Mouse (Mus musculus): ENCODE results near the gene Tmem120b. TPM values are rescaled to one million over a fixed set of nuclear protein-coding genes. Genes with fewer than 3 reads are reported as not detected.

The Tmem120b gene
- total RNA-seq, 2 experiments from 2014 or later = 13.8 to 18.4 TPM

GRCm38 (mm10) chr5:123151077-123151476, 82.9 kb downstream of the Tmem120b start:
- no peak for DNase-seq (ENCODE audit: extremely low spot score in 1 of 2, low spot score in 1 of 2)

GRCm38 (mm10) chr5:123151707-123152362, 83.6 kb downstream of the Tmem120b start:
- DNase-seq (ENCODE audit: extremely low spot score in 1 of 2, low spot score in 1 of 2) = no peak

DNA sequence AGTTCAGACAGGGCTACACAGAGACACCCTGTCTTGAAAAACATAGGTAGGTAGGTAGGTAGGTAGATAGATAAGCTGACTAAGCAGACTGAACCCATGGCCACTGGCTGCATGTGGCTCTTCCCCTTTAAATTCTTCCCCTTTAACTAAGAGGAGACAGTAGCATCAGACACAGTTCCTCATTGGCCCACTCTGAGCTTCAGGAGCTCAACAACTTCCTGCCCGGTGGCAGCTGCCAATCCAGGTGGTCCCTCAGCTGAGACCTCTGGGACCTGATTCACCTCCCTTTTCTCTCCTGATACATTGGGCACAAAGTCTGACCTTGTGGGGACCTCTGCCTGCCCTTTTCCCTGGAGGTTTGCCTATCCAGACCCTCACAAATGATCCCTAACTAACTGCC, 84.7 kb downstream of the Tmem120b start:
- no peak for DNase-seq (ENCODE audit: extremely low spot score in 1 of 2, low spot score in 1 of 2)

DNA sequence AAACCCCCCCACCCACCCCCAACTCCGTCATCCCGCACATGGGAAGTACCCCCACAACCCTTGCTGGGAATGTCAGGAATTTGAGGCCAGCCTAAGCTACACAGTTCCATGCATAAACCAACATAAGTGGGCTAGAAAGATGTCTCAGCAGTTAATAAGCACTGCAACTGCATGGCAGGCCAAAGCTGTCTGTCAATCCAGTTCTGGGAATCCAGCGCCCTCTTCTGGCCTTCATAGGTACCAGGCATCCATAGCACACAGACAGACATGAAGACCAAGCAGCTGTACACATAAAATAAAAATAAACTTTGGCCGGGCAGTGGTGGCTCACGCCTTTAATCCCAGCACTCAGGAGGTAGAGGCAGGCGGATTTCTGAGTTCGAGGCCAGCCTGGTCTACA, 87.2 kb downstream of the Tmem120b start:
- no peak for DNase-seq (ENCODE audit: extremely low spot score in 1 of 2, low spot score in 1 of 2)

GRCm38 (mm10) chr5:123156763-123157162, 88.5 kb downstream of the Tmem120b start:
- DNase-seq (ENCODE audit: extremely low spot score in 1 of 2, low spot score in 1 of 2) = no peak

- DNase-seq (ENCODE audit: extremely low spot score in 1 of 2, low spot score in 1 of 2) = no peak
These were observed 89.8 kb downstream of the Tmem120b start for GRCm38 (mm10) chr5:123157972-123158371.

GRCm38 (mm10) chr5:123159446-123159845, 91.2 kb downstream of the Tmem120b start:
- DNase-seq (ENCODE audit: extremely low spot score in 1 of 2, low spot score in 1 of 2) = no peak

GRCm38 (mm10) chr5:123159866-123160265, 91.7 kb downstream of the Tmem120b start:
- no peak for DNase-seq (ENCODE audit: extremely low spot score in 1 of 2, low spot score in 1 of 2)

GRCm38 (mm10) chr5:123160341-123160740, 92.1 kb downstream of the Tmem120b start:
- DNase-seq (ENCODE audit: extremely low spot score in 1 of 2, low spot score in 1 of 2) = no peak

DNA sequence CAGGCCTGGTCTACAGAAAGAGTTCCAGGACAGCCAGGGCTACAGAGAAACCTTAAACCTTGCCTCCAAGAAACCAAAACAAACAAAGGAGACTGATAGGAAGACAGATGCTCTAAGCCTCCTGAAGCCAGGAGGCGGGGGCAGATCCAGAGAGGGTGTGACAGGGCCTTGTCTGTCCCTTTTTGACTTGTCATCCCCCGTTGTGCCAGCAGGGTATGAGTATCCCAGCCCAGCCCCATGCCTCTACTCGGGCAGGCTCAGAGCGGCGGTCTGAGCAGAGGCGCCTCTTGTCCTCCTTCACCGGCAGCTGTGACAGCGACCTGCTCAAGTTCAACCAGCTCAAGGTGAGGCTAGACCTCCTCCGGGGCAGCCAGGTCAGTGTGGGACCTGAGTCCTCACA, 94.7 kb downstream of the Tmem120b start:
- DNase-seq (ENCODE audit: extremely low spot score in 1 of 2, low spot score in 1 of 2) = no peak

DNA sequence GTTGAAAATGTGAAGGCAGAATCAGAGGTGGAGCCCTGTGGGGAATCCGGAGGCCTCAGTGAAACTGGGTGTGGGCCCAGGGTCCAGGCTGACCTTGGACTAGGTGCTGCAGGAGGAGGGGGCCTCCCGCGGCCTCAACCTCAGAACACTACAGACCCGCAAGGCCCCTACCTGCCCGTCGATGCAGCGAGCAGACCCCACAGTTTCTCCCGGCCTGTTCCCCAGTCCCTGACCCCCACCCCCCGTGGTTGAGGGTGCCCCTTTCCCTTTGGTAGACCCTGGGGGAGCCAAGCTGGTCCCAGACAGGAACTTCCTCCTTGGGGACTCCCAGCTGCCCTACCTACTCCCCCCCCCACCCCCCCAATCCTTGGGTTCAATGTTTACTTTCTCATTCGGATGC, 98.2 kb downstream of the Tmem120b start:
- no peak for DNase-seq (ENCODE audit: extremely low spot score in 1 of 2, low spot score in 1 of 2)

Other genes with a start within 250 kb of the Tmem120b start
- gene Anapc5, start 247.1 kb upstream of the Tmem120b start, total RNA-seq (2021) = 100 to 1,000 TPM; 198 to 200 TPM
- 10 to 100 TPM; 58.0 TPM for gene Rnf34, start 218.4 kb upstream of the Tmem120b start, total RNA-seq (2021)
- gene Kdm2b, start 78.6 kb upstream of the Tmem120b start, total RNA-seq (2021) = 10 to 100 TPM; 36.9 to 38.4 TPM
- gene Orai1, start 53.3 kb upstream of the Tmem120b start, total RNA-seq (2021) = 10 to 100 TPM; 11.0 to 11.7 TPM
- gene Morn3, start 21.4 kb upstream of the Tmem120b start, total RNA-seq (2021) = 1 to 10 TPM in 1 of 2 experiments, not detected in 1; 1.5 TPM
- 10 to 100 TPM; 47.2 to 48.7 TPM for gene Rhof, start 64.3 kb downstream of the Tmem120b start, total RNA-seq (2021)
- 10 to 100 TPM; 26.1 to 36.5 TPM for gene Setd1b, start 73.8 kb downstream of the Tmem120b start, total RNA-seq (2021)
- gene Psmd9, start 101.0 kb downstream of the Tmem120b start, total RNA-seq (2021) = 10 to 100 TPM; 26.1 to 28.4 TPM
- not detected for gene Hpd, start 114.3 kb downstream of the Tmem120b start, total RNA-seq (2021)
- gene Wdr66, start 183.7 kb downstream of the Tmem120b start, total RNA-seq (2021) = 1 to 10 TPM; 2.8 to 3.2 TPM